8 mouse cellular contexts compared by ENCODE assay signal in the genomic region with DNA sequence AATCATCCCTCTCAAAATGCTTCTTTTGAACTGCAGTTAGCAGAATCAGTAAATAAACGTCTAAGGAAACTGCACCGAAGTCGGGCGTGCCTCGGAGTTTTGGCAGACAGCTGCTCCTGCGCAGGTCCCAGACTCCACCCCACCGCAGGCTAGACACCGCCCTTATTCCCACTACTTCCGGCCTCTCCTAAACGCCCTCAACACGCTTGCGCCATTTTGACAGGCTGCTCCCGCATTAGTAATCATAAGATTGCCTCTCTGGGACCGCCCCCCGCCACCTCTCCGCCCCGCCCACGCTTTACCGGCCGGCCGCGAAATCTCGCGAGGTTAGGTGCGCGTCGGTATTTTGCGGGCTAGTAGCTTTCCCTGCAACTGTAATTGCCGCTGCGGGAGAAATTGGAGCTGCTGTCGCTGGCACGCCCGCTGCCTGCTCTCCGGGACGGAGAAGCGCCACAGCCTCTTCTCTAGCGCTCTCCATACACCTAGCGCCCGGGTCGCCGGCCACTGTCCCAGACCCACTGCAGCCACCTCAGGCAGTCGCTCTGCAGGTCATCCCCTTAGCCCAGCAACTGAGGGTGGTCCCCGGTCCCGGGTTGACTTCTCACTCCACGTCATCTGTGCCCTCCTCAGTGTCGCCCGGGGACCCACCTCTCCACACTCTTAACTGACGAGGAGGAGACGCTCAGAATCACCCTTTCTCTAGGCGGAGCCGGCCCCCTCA. TPM values are rescaled to one million over a fixed set of nuclear protein-coding genes. Genes with fewer than 3 reads are reported as not detected.
DNase-seq lines count a peak whose midpoint lies in the region; ATAC-seq and TF ChIP-seq lines count a peak whose summit lies in the region.

A gene (plus strand): TSS at position 330 of the 721 bp plus-strand sequence.

- H3K27me3 ChIP-seq in kidney, embryonic 14.5 days (ENCODE audit: control insufficient read depth, insufficient read depth, low read length) = no peaks in the 10 kb centered on the region
- no peaks in the 10 kb centered on the region for H3K27me3 ChIP-seq in limb, embryonic 15.5 days

- WGBS in kidney, embryonic 14.5 days = 16% methylated on average over 49 of the region's 51 CpGs
- 8% methylated on average over 51 of the region's 51 CpGs for WGBS in limb, embryonic 15.5 days

- H3K36me3 ChIP-seq in kidney, embryonic 14.5 days (ENCODE audit: control insufficient read depth, insufficient read depth, low read length) = no peaks in the 10 kb centered on the region
- no peaks in the 10 kb centered on the region for H3K36me3 ChIP-seq in limb, embryonic 15.5 days

- TF ChIP-seq CTCF in bone marrow macrophage, adult 2 months (IDR thresholded peaks at IDR 0.05; ENCODE audit: low read depth, low read length) = no peak
- no peak for TF ChIP-seq CTCF in embryonic fibroblast, embryonic 13.5 days (IDR thresholded peaks at IDR 0.05; ENCODE audit: borderline replicate concordance, insufficient read depth, low read length)

- peak within 1 kb of the TSS; percentile 90 for H3K4me3 ChIP-seq in bone marrow macrophage, adult 2 months (ENCODE audit: insufficient read depth, low read length)
- peak within 1 kb of the TSS; percentile 66 for H3K4me3 ChIP-seq in embryonic fibroblast, embryonic 13.5 days (ENCODE audit: insufficient read depth, low read length)
- peak within 1 kb of the TSS; percentile 54 for H3K4me3 ChIP-seq in kidney, embryonic 14.5 days (ENCODE audit: low read length)
- peak within 1 kb of the TSS; percentile 58 for H3K4me3 ChIP-seq in limb, embryonic 15.5 days

- ATAC-seq in kidney, embryonic 14.5 days (ENCODE audit: low FRiP score, low TSS enrichment) = peak; percentile 99
- peak; percentile 100 for ATAC-seq in limb, embryonic 15.5 days (ENCODE audit: insufficient number of reproducible peaks, low FRiP score, low TSS enrichment, low read depth)

- TF ChIP-seq POLR2A in bone marrow macrophage, adult 2 months (IDR thresholded peaks at IDR 0.05; ENCODE audit: borderline replicate concordance, low read depth, low read length) = no peak
- TF ChIP-seq POLR2A in embryonic fibroblast, embryonic 13.5 days (IDR thresholded peaks at IDR 0.05; ENCODE audit: low read depth, low read length) = peak; percentile 67

- H3K27ac ChIP-seq in bone marrow macrophage, adult 2 months (ENCODE audit: insufficient read depth, low read depth, low read length) = peak within 1 kb of the TSS; percentile 77
- peak within 1 kb of the TSS; percentile 85 for H3K27ac ChIP-seq in embryonic fibroblast, embryonic 13.5 days (ENCODE audit: insufficient read depth, low read length)
- H3K27ac ChIP-seq in kidney, embryonic 14.5 days (ENCODE audit: low read depth, low read length) = peak within 1 kb of the TSS; percentile 62; the same call in 1 of the 2 replicates
- peak within 1 kb of the TSS; percentile 88 for H3K27ac ChIP-seq in limb, embryonic 15.5 days

- H3K4me2 ChIP-seq in kidney, embryonic 14.5 days (replicated peaks; ENCODE audit: low read depth, low read length) = peak within 1 kb of the TSS; percentile 46
- H3K4me2 ChIP-seq in limb, embryonic 15.5 days = peak within 1 kb of the TSS; percentile 45

- DNase-seq in A20 (ENCODE audit: low read depth, low spot score) = peak; percentile 92
- DNase-seq in heart, adult 9 months (ENCODE audit: low spot score in 2 of 2) = peak; percentile 95 to 97
- peak; percentile 82 to 94 for DNase-seq in monocyte, adult 2 months (ENCODE audit: low read depth in 1 of 2, low spot score in 2 of 2)
- peak; percentile 93 to 94 for DNase-seq in spleen, postnatal 36 days (ENCODE audit: low spot score in 2 of 2)

- peak within 1 kb of the TSS; percentile 61 for H3K9ac ChIP-seq in kidney, embryonic 14.5 days (ENCODE audit: low read depth, low read length)
- peak within 1 kb of the TSS; percentile 37 for H3K9ac ChIP-seq in limb, embryonic 15.5 days

- H3K4me1 ChIP-seq in bone marrow macrophage, adult 2 months (ENCODE audit: control insufficient read depth, insufficient read depth, low read length) = no peaks in the 10 kb centered on the region
- H3K4me1 ChIP-seq in embryonic fibroblast, embryonic 13.5 days (ENCODE audit: control insufficient read depth, insufficient read depth, low read length) = no peaks in the 10 kb centered on the region
- no peaks in the 10 kb centered on the region for H3K4me1 ChIP-seq in kidney, embryonic 14.5 days (ENCODE audit: control insufficient read depth, insufficient read depth, low read length)
- H3K4me1 ChIP-seq in limb, embryonic 15.5 days = no peaks in the 10 kb centered on the region

- H3K9me3 ChIP-seq in kidney, embryonic 14.5 days (ENCODE audit: control insufficient read depth, low read length) = no peaks in the 10 kb centered on the region
- no peaks in the 10 kb centered on the region for H3K9me3 ChIP-seq in limb, embryonic 15.5 days

RNA-seq across cellular contexts. Expression of the gene that starts here (rescaled TPM):
- polyA plus RNA-seq in bone marrow macrophage, adult 2 months (2012; ENCODE audit: insufficient read depth, insufficient read length, missing spikeins) = 18.4 and 19.3 TPM in 2 replicates
- 10.9 and 12.5 TPM in 2 replicates for polyA plus RNA-seq in embryonic fibroblast, embryonic 13.5 days (2011; ENCODE audit: insufficient read length, low read depth, missing spikeins)
- 3.2 and 5.8 TPM in 2 replicates for polyA plus RNA-seq in kidney, embryonic 14.5 days (2014; fragmentation: Nextera tagmentation; extraction: Ambion mirVana)
- polyA plus RNA-seq in limb, embryonic 15.5 days (2015; fragmentation: Nextera tagmentation; extraction: Ambion mirVana) = 13.0 and 13.9 TPM in 2 replicates

Comparison
In these comparisons a context has a peak if more than half of its experiments do, and no peak if none do; other contexts are left out.
1. Peak in every context shown above with its lines: DNase-seq, ATAC-seq, H3K4me3 ChIP-seq and H3K27ac ChIP-seq.